Mouse (Mus musculus): ENCODE data around the gene Rbak. TPM values are rescaled to one million over a fixed set of nuclear protein-coding genes. Genes with fewer than 3 reads are reported as not detected.
"Not testable (repeated sequence)": the region's sequence is repeated elsewhere in the genome, so short reads cannot be mapped to it uniquely, and the experiment has no call there.

Gene Rbak
- polyA plus RNA-seq, 1 experiment from 2014 or later = 17.9 TPM

DNA sequence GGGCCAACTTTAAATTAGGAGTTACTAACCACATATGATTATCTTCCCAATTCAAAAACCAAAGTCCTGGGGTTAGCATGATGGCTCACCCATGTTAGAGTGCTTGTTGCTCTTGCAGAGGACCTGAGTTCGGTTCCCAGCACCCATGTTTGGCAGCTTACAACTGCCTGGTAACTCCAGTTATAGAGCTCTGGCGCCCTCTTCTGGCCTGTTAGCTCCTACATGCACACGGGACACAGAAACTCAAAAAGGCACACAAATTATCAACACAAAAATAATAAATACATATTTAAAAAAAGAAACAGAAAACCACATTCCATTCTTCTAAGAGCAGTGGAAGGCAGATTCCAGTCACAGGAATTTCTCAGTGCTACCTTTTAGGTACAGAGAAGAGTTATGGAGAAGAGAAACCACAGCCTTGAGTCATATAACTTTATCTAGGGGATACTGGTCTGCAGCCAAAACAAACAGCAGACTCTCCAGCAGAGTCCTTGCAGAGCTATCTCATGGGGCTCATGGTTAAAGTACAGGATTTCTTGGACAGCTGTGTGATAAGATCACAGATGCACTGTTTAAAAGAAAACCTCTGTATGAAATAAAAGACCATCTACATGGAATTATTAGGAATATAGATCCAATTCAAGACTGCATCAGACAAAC is 2.9 kb downstream of the Rbak start:
- 91% methylated on average over 3 of the region's 3 CpGs for WGBS
- H3K36me3 ChIP-seq (replicated peaks) = peaks cover 58% of the 10 kb centered on the region

DNA sequence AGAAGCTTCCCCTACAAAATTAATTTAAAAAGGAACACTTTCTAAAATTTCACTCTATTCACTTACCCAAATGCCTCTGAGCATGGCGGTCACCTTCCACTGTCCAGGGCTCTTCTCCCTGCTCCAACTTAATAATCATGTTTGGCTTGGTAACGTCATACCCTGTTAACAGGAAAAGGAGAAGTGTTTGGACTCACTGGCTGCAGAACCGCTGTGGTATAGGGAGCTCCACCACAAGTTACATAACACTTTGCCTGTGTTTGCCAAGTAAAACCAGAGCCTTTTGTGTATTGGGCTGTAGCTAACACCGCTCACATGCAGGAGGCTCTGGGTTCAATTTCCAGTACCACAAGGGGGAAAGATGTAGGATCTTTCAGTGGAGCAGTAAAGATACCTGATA is 4.6 kb downstream of the Rbak start:
- ATAC-seq (ENCODE audit: low FRiP score) = no peak
- H3K9ac ChIP-seq = no peak overlapping the region
- no peak overlapping the region for H3K27ac ChIP-seq
- H3K4me1 ChIP-seq = peaks cover 14% of the 10 kb centered on the region
- H3K36me3 ChIP-seq (replicated peaks) = peaks cover 75% of the 10 kb centered on the region
- no peak overlapping the region for H3K4me3 ChIP-seq (replicated peaks)
- 96% methylated on average over 4 of the region's 4 CpGs for WGBS
- H3K27me3 ChIP-seq = no peaks in the 10 kb centered on the region
- peaks cover 6% of the 10 kb centered on the region; the same call in 1 of the 2 replicates for H3K9me3 ChIP-seq
- no peak overlapping the region for H3K4me2 ChIP-seq

More for the DNA sequence above, 2.9 kb downstream of the Rbak start:
- ATAC-seq (ENCODE audit: low FRiP score) = no peak
- H3K4me2 ChIP-seq = no peak overlapping the region
- H3K27ac ChIP-seq = no peak overlapping the region
- H3K27me3 ChIP-seq = no peaks in the 10 kb centered on the region
- peaks cover 14% of the 10 kb centered on the region for H3K4me1 ChIP-seq
- H3K9me3 ChIP-seq = peaks cover 6% of the 10 kb centered on the region; the same call in 1 of the 2 replicates
- H3K4me3 ChIP-seq (replicated peaks) = no peak overlapping the region
- H3K9ac ChIP-seq = no peak overlapping the region

DNA sequence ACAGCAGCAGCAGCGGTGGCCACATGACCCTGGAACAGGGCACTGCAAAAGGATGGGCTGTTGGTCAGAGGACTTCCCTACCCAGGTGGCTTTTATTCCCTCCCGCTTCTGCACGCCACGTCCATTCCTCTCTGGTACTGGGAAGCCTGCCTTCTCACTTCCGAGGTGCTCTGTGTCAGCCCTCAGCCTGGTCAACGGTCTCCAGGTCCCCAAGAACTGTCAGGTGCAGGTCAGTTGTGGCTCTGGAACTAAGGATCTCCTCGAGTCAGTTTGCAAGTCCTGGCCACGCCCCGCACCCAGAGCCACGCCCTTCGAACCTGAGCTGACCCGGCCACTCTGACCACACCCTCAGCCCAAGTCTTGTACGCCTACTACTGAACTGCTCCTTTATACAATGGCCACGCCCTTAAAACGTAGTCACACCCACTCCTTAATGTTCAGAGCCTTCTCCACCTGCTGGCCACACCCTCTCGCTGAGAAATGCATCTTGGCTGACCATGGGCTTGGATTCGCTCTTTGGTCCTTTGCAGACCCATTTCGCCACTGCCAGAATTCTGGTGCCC is 15.0 kb downstream of the Rbak start:
- H3K4me3 ChIP-seq (replicated peaks) = no peak overlapping the region
- 0 out of 2 replicates have a peak, but pooled peaks cover 7% of the 10 kb centered on the region for H3K27me3 ChIP-seq
- H3K4me1 ChIP-seq = no peaks in the 10 kb centered on the region
- no peak for ATAC-seq (ENCODE audit: low FRiP score)
- no peak overlapping the region for H3K9ac ChIP-seq
- WGBS = 12% methylated on average over 18 of the region's 18 CpGs
- no peaks in the 10 kb centered on the region for H3K9me3 ChIP-seq
- H3K4me2 ChIP-seq = no peak overlapping the region
- H3K36me3 ChIP-seq (replicated peaks) = no peaks in the 10 kb centered on the region
- no peak overlapping the region for H3K27ac ChIP-seq

DNA sequence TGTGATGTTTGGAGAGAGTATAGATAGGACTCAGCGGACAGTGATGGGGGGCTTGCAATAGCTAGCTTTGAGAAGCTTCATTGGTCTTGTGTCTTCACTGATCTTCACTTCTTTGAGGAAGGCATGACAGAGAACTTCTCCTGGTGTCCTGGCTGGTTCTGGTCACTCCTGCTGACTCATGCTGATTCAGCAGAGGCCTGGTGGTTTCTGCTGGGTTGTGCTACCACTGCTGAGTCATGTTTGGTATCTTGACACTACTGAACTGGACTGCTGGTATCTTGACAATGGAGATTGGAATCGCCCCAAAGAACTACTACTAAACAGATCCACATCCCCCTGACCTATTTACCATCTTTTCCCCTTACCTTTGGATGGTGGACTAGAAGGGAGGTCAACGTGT is 25.0 kb downstream of the Rbak start:
- Histone ChIP-seq H3K27ac (no peak overlapping the region), H3K4me2 (no peak overlapping the region), H3K9me3 (peaks cover 3% of the 10 kb centered on the region; the same call in 1 of the 2 replicates), H3K27me3 (peaks cover 47% of the 10 kb centered on the region), H3K9ac (no peak overlapping the region), H3K36me3 (replicated peaks) (no peaks in the 10 kb centered on the region), H3K4me3 (replicated peaks) (no peak overlapping the region), H3K4me1 (no peaks in the 10 kb centered on the region; the same call in 1 of the 2 replicates)
- WGBS = 93% methylated on average over 3 of the region's 3 CpGs
- no peak for ATAC-seq (ENCODE audit: low FRiP score)

DNA sequence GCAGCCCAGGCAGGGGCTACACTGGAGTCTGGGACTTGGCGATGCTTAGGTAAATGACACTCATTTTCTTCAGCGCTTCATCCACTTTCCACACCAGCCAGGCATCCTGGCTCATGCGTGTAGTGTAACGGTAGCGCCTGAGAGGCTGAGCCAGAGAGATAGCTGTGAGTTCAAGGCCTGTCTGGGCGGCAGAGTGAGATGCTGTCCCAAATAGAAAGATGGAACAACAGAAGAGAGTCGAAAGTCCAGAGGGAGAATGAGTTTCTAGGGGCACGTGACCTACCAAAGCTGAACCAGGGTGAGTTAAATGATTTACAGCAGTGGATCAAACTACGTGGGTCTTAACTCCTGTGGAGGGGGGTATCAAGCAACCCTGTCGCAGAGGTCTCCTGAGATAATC is 26.8 kb downstream of the Rbak start:
- no peak for ATAC-seq (ENCODE audit: low FRiP score)
- Histone ChIP-seq H3K4me1 (no peaks in the 10 kb centered on the region; the same call in 1 of the 2 replicates), H3K27ac (no peak overlapping the region), H3K4me3 (replicated peaks) (no peak overlapping the region), H3K36me3 (replicated peaks) (no peaks in the 10 kb centered on the region), H3K9me3 (peaks cover 8% of the 10 kb centered on the region; the same call in 1 of the 2 replicates), H3K9ac (no peak overlapping the region), H3K27me3 (peaks cover 32% of the 10 kb centered on the region), H3K4me2 (no peak overlapping the region)
- WGBS = 93% methylated on average over 10 of the region's 10 CpGs

DNA sequence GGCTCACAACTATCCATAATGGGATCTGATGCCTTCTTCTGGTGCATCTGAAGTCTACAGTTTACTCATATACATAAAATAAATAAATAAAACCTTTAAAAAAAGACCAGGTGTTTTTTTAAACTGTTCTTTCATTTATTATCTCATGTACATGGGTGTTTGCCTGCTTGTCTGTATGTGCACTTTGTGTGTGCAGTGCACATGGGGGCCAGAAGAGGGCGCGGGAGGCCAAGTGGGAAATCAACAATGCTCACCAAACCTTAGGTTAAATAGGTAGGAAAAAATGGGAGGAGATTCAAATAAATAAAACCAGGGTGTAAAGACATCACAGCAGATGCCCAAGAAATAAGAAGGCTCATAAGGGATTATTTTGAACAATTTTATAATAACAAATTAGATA is 30.5 kb downstream of the Rbak start:
- no peaks in the 10 kb centered on the region for H3K4me1 ChIP-seq
- H3K4me2 ChIP-seq = no peak overlapping the region
- peaks cover 8% of the 10 kb centered on the region; the same call in 1 of the 2 replicates for H3K9me3 ChIP-seq
- H3K4me3 ChIP-seq (replicated peaks) = no peak overlapping the region
- no peak overlapping the region for H3K9ac ChIP-seq
- H3K36me3 ChIP-seq (replicated peaks) = no peaks in the 10 kb centered on the region
- ATAC-seq (ENCODE audit: low FRiP score) = no peak
- 82% methylated on average over 2 of the region's 2 CpGs for WGBS
- H3K27ac ChIP-seq = no peak overlapping the region
- peaks cover 4% of the 10 kb centered on the region; the same call in 1 of the 2 replicates for H3K27me3 ChIP-seq

DNA sequence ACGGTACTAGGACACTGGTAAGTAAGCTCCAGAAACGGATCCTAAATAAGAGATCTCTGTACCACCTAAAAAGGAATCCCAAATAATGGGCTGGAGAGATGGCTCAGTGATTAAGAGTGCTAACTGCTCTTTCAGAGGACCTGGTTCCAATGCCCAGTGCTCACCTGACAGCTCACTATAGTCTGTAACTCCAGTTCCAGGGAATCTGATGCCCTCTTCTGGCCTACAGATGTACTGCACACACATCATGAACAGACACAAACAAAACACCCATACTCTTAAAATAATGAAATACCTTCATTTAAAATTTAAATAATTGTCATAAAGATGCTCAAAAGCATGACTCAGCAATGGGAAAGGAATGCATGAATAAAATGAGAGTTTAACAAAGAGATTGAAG is 31.0 kb downstream of the Rbak start:
- Histone ChIP-seq H3K9ac (no peak overlapping the region), H3K4me2 (no peak overlapping the region), H3K9me3 (peaks cover 8% of the 10 kb centered on the region; the same call in 1 of the 2 replicates), H3K4me1 (no peaks in the 10 kb centered on the region), H3K4me3 (replicated peaks) (no peak overlapping the region), H3K27ac (no peak overlapping the region), H3K36me3 (replicated peaks) (no peaks in the 10 kb centered on the region), H3K27me3 (no peaks in the 10 kb centered on the region; the same call in 1 of the 2 replicates)
- no peak for ATAC-seq (ENCODE audit: low FRiP score)
- 97% methylated on average over 2 of the region's 2 CpGs for WGBS

DNA sequence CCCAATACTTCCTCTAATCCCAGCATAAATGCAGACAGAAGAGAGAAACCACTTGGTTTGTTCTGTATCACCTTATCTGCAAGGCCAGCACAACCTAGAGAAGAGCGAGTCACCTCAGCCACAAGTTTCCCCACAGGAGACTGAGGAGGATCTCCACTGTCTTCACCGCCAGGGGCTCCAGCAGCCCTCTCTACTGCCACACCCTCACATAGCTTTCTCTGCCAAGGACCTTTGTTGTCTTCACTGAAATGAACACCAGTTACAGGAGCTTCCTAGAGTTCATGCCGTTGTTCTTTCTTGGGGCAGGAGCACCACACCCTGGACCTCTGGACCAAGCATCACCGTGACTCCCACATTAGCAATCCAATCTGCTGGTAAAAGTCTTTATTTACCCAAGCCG is 31.9 kb downstream of the Rbak start:
- WGBS = 93% methylated on average over 5 of the region's 5 CpGs
- no peaks in the 10 kb centered on the region for H3K4me1 ChIP-seq
- no peak overlapping the region for H3K9ac ChIP-seq
- H3K27ac ChIP-seq = no peak overlapping the region
- H3K27me3 ChIP-seq = no peaks in the 10 kb centered on the region; the same call in 1 of the 2 replicates
- no peaks in the 10 kb centered on the region for H3K36me3 ChIP-seq (replicated peaks)
- no peak overlapping the region for H3K4me3 ChIP-seq (replicated peaks)
- no peak overlapping the region for H3K4me2 ChIP-seq
- ATAC-seq (ENCODE audit: low FRiP score) = no peak
- peaks cover 8% of the 10 kb centered on the region; the same call in 1 of the 2 replicates for H3K9me3 ChIP-seq

DNA sequence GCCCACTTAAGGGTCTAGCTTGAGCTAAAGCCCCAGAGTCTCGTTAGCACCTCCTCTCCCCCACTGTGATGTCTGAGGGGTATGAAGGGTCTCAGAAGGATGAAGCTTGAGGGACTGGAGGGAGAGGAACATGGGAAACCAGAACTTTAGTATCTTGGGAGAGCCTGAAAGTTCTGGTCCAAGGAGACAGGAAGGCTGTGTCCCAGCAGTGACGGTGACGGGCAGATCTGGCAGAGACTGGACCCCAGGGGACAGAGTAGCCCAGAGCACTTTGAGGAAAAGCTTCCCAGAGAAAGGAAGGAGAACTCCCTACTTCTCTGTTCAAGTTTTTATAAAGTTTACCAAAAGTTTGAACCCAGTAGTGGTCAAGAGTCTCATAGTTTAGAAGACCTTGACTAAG is 33.1 kb downstream of the Rbak start, which contains the start of gene Olfr718-ps1:
Gene Olfr718-ps1, minus strand, starts transcription at position 101 of the 400 bp plus-strand sequence.
- peaks cover 8% of the 10 kb centered on the region; the same call in 1 of the 2 replicates for H3K9me3 ChIP-seq
- ATAC-seq (ENCODE audit: low FRiP score) = no peak
- no peaks in the 10 kb centered on the region for H3K36me3 ChIP-seq (replicated peaks)
- 81% methylated on average over 3 of the region's 3 CpGs for WGBS
- no peak within 1 kb of the TSS for H3K4me3 ChIP-seq (replicated peaks)
- no peak within 1 kb of the TSS for H3K9ac ChIP-seq
- H3K27ac ChIP-seq = no peak within 1 kb of the TSS
- H3K4me2 ChIP-seq = no peak within 1 kb of the TSS
- no peaks in the 10 kb centered on the region; the same call in 1 of the 2 replicates for H3K27me3 ChIP-seq
- H3K4me1 ChIP-seq = no peaks in the 10 kb centered on the region

DNA sequence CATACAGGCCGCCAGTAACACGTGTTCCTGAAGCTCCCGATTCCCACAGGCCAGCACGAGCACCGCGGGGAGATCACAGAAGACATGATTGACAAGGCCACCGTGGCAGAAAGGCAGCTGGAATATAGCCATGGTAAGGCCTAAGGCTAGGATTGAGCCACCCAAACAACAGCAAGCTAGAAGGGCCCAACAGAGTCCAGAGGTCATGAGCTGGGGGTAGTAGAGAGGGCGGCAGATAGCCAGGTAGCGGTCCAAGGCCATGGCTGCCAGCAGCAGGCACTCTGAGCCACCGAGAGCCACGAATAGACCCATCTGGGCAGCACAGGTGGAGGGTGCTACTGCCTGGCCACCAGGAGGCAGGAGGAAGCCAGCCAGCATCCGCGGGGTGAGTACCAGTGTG is 43.0 kb downstream of the Rbak start:
- Histone ChIP-seq H3K4me3 (replicated peaks) (no peak overlapping the region), H3K4me1 (no peaks in the 10 kb centered on the region), H3K9ac (no peak overlapping the region), H3K4me2 (no peak overlapping the region), H3K27ac (no peak overlapping the region), H3K27me3 (no peaks in the 10 kb centered on the region), H3K9me3 (no peaks in the 10 kb centered on the region), H3K36me3 (replicated peaks) (no peaks in the 10 kb centered on the region)
- 90% methylated on average over 13 of the region's 13 CpGs for WGBS
- ATAC-seq (ENCODE audit: low FRiP score) = no peak

DNA sequence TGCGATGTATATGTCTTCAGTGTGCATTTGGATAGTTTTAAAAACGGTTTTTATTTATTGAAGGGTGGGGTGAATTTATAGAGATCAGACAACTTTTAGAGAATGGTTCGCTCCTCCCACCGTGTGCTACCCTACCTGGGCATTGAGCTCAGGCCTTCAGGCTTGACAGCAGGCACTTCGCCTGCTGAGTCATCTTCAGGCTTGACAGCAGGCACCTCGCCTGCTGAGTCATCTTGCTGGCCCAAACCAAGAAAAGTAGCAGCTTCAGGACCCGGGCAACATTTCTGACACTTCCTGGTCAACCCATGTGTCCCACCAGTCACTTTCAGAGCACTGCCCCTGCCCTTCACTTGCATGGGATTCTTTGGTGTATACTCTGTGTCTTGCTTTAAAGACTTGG is 45.5 kb downstream of the Rbak start:
- ATAC-seq (ENCODE audit: low FRiP score) = no peak
- Histone ChIP-seq H3K4me2 (no peak overlapping the region), H3K36me3 (replicated peaks) (no peaks in the 10 kb centered on the region), H3K27me3 (no peaks in the 10 kb centered on the region), H3K4me3 (replicated peaks) (no peak overlapping the region), H3K9me3 (no peaks in the 10 kb centered on the region), H3K27ac (no peak overlapping the region), H3K4me1 (no peaks in the 10 kb centered on the region), H3K9ac (no peak overlapping the region)
- WGBS = 94% methylated on average over 7 of the region's 7 CpGs

DNA sequence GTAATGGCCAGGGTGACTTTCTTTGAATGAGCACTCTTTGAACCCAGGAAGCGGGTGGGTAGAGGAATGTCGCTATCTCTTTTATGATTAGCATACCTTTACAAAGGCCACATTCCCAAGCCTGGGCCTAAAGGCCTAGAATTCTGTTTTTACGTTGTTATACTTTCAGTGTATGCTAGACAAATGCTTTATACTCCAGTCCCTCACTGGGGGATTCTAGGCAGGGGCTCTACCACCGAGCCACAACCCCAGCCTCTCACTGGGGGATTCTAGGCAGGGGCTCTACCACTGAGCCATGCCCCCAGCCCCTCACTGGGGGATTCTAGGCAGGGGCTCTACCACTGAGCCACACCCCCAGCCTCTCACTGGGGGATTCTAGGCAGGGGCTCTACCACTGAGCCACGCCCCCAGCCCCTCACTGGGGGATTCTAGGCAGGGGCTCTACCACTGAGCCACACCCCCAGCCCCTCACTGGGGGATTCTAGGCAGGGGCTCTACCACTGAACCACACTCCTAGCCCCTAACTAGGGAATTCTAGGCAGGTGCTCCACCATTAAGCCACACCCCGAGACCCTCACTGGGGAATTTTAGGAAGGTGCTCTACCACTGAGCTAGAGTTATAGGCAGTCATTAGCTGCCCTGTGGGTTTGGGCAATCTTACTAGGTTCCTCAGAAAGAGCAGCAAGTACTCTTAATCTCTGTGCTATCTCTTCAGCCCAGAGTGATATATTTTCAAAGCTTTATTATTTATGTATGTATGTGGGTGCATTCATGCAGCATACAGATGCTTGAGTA is 46.2 kb downstream of the Rbak start:
- H3K4me2 ChIP-seq; H3K4me1 ChIP-seq; H3K4me3 ChIP-seq (replicated peaks); H3K36me3 ChIP-seq (replicated peaks); H3K9me3 ChIP-seq; H3K9ac ChIP-seq; H3K27ac ChIP-seq; ATAC-seq (ENCODE audit: low FRiP score); H3K27me3 ChIP-seq: not testable (repeated sequence)
- WGBS = 80% methylated on average over 4 of the region's 6 CpGs

Measured in forebrain, embryonic 12.5 days (tissue).